Mouse (Mus musculus): ENCODE measurements at regions not wholly inside any gene's neighbourhood (a gene's known extent, or its start where the extent isn't known, plus 50 kb on each side); places are given as distances from the start of the nearest gene placed in this dataset.
A peak's percentile ranks its signal among the peaks of the same experiment; 100 is the strongest.

DNA sequence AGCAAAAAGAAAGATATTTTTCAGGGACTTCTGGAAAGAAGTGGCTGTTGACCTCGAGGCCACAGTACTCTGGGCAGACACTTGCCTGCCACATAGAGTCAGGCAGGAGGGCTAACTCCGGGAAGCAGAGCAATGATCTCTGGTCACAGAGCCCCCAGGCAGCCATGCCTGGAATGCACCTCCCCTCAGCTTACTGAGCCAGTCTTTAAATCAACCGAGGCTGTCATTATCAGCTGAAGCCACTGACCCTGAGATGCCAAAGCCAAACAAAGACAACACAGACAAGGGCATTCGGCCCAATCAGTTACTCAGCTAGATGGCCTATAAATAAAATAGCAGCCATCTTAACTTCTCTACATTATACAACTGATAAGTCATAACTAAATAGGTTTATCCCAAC lies 52.2 kb upstream of the Foxo6 start:
- no peak for DNase-seq (ENCODE audit: low spot score)

DNA sequence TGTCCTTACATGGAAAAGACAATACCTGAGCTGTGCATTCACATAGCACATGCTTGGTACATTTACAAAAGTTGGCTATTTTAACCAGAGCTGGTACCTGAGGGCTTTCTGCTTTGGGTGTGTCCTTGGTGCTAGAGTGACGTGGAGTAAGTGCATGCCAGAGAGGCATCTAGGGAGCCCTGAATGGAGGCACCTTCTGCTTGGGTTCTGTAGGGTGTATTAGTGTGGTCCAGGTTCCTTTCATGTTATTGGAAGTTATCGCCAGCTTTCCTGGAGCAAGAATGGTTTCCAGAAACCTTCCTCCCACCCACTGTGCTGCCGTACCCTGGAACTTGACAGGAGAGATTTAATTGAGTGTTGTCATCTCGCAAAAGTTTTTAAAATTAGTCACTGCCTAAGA lies 53.5 kb upstream of the Foxo6 start:
- DNase-seq (ENCODE audit: low spot score): no peak

DNA sequence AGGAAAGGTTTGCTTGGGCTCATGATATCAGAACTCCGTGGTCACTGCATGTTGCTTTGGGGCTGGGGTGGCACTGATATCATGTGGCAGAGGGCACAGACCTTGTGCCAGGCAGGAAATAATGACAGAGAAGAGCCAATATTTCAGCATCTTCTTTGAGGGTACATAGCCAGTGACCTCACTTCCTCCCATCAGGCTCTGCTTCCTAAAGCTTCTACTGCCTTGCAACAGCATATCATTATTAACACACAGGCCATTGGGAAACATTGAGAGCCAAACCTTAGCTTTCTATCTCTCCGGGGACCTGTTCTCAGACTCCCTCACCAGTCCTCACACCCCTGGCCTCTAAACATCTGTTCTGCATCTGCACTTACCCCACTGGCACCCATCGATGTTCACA lies 54.8 kb upstream of the Foxo6 start:
- no peak for DNase-seq (ENCODE audit: low spot score)

DNA sequence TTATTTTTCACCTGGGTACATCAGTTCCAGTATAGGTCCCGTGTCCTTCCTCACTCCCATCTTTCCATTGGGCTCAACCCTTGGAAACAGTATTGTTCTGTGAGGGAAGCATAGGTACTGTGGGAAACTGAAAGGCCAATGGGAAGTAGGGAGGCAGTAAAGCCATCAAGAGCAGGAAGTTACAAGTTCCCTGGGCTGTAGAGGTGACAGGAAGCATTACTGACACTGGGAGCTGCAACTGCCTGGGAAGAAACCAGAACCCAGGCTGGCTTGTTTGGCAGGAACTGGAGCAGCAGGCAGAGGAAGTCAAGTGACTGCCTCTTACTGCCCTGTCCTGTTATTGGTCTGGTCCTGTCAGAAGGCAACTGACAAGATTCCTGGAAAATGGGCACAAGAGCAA lies 55.5 kb upstream of the Foxo6 start:
- DNase-seq (ENCODE audit: low spot score): no peak

DNA sequence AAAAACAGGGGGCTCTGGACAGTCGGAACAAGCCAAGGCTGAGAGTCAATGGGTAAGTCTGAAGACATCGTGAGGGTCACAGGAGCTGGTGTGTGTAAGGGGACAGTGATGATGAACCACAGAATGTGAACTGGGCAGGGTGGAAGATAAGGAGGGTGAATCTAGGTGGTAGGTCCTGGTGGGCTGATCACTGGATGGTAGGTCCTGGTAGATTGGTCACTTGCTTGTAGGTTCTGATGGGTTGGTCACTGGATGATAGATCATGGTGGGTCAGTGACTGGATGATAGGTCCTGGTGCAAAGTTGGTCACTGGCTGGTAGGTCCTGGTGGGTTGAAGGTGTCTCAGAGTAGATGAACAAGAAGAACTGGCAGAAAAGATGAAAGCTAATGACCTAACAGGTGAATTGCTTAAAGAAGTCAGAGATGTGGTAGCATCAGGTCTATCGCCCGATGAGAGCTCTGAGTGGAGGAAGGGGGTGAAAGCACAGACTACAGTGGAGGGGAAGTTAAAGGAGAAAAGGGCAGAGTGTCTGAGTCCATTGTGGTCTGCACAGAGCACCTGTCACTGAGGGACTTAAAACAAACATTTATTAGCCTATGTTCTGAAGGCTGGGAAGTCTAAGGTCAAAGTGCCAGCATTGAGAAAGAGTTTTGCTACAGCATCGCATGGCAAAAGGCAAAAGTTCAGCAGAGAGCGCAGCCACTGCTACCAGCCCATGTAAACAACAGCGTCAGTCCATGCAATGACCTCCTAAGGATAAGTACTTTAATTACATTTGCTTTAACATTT lies 58.7 kb upstream of the Foxo6 start:
- DNase-seq (ENCODE audit: low spot score): no peak

DNA sequence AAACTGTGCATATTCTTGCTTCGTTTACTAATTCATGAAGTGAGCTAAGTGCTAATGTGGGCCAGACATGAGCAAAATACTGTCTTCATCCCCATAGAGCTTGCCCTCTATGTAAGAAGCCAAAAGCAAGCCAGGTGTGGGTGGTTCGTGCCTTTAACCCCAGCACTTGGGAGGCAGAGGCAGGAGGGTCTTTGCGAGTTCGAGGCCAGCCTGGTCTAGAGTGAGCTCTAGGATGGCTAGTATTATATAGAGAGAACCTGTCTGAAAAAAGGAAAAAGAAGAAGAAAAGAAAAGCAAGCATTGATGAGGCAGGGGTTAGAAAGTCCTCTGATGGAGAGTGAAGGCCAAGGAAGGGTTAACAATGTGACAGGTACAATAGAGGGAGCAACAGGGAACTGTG lies 55.2 kb upstream of the Scmh1 start:
- peak; percentile 26 for DNase-seq (ENCODE audit: low spot score)

DNA sequence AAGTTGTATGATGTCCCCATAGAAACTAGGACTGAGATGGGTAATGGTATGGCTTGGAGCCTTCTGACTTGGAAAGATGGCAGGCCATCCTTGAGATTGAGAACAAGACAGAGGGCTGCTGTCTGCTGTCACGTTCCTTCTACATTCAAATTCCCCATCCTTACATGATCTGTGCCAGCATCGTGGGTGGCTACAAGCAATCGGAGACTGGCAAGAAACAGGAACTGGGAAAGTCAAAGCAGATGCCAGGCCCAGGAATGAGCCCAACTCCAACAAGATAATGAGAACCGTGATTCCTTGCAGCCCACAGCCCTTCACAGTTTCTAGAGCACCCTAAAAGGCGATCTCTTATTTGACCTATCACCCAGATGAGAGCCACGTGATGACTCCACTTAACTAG lies 51.3 kb upstream of the Scmh1 start:
- no peak for DNase-seq (ENCODE audit: low spot score)

All from testis, postnatal 10 days (tissue).